Mouse (Mus musculus) common myeloid progenitor, adult 5-6 weeks (primary cell): ENCODE data around the gene Slc4a1. TPM values are rescaled to one million over a fixed set of nuclear protein-coding genes. Genes with fewer than 3 reads are reported as not detected.
A peak's percentile ranks its signal among the peaks of the same experiment; 100 is the strongest.

Source experiments
- ATAC-seq: replicated peaks from 2 replicates; pipeline ENCODE4 v1.8.0; 2016; ENCODE audit warnings: low read depth, mild to moderate bottlenecking, moderate TSS enrichment, inconsistent platforms; ENCODE audit not compliant: poor library complexity, severe bottlenecking
- total RNA-seq: library from RNA; stranded (forward); fragments of 200-1000, 187-1606 nt; gene quantifications from 2 replicates; pipeline ENCODE4 v1.2.3, GENCODE M21; 2017

Gene Slc4a1
- total RNA-seq, 1 experiment from 2014 or later: 0.78 TPM

DNA sequence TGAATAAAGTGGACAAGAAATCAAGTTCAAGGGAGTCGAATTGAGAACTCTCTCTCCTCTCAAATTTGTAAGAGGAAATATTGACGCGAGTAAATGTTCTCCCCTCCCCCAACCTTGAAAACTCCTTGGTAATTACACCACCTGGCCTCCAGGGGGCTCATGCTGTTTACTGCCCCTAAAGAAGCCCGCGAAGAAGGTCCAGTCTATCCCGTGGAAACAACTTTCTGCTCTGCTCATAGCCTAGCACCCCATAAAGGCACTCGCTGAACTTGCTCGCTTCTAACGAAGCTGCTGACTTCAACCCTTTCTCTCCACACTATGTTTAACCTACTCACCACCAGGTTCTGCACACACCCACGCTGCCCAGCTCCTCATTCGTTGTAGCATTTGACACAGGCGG is 11.2 kb upstream of the Slc4a1 start:
- ATAC-seq: no peak

GRCm38 (mm10) chr11:102376196-102376835 is 10.3 kb upstream of the Slc4a1 start:
- ATAC-seq: no peak

- ATAC-seq: peak; percentile 72
Measured at GRCm38 (mm10) chr11:102375196-102376173, 9.5 kb upstream of the Slc4a1 start.

DNA sequence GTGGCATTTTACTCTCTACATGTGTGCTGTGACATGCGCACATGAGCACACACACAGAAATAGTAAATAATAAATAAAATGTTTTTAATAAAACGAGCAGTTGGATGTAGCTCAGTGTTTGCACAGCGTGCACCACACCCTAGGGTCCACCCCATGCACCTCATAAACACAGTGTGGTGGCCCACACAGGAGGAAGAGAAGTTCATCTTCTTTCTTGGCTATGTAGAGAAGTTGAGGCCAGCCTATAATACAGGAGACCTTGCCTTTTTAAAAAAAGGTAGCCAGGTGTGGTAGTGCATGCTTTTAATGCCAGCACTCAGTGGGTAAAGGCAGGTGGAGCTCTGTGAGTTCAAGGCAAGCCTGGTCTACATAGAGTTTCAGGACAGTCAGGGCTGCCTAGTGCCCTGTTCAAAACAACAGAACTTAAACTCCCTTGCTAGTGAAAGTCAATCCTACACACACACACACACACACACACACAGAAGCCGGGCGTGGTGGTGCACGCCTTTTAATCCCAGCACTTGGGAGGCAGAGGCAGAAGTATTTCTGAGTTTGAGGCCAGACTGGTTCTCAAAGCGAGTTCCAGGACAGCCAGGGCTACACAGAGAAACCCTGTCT is 8.2 kb upstream of the Slc4a1 start:
- no peak for ATAC-seq

DNA sequence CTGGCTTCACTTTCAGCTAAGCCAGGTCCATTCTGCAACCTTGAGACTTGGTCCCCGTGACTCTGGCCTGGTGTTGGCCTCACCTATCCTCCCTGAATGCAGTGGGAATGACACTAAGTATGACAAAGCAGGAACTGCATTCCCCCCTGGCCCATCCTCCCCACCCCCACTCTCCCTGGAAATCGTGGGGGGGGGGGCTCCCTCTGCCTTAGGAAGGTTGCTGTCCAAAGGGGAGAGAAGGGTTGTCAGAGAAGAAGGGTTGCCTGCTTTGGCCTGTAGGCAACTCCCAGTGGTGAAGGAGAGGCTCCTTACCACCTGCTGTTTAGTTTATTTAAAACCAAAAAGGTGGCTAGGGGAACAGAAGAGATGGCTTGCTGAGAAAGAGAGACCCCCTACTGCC is 7.6 kb upstream of the Slc4a1 start:
- no peak for ATAC-seq

GRCm38 (mm10) chr11:102372936-102373335 is 6.9 kb upstream of the Slc4a1 start:
- no peak for ATAC-seq

DNA sequence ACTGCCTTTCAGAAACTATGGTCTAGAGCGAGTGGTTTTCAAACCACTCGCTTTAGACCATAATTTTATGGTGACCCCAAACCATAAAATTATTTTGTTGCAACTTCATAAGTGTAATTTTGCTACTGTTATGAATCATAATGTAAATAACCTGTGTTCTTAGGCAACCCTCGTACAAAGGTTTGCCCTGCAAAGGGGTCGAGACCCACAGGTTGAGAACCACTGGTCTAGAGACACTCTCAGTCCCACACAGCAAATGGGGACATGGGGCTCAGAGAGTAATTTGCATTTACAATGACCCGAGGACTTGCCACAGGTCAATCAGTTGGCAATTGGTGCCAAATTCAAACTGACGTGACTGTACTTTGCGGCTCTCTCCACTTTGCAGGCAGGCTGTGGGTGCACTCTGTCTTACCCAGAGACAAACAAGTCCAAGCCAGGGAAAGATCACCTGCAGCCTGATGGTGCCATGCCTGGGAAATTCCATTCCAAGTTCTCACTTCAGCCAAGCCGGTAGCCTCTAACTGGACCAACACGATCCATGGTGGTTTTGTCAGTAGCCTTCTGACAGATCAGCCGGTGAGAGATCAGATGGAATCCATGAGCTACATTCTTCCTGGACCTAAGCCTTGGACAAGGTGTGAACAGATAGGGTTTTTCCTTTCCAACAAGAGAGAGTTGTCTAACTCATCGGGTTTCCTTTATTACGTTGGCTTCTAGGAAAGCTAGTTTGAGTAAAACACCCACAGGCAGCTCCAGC is 6.1 kb upstream of the Slc4a1 start:
- ATAC-seq: no peak

DNA sequence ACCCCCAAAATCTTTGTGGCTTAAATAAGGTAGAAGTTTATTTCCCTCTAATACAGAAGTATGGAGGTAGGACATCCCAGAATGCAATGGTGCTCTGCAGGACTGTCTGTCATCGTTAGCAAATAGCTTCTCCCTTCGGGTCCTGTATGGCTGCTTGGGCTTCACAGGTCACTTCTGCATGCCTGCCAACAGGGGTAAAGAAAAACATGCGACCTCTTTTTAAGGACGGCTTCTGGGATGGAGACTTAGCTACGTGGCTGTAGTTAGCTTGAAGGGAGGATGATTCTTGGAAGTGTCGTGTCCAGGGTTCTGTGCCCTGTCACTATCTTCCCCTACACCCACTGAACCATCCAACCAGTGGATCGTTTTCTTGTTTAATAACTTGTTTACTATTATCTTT is 4.3 kb upstream of the Slc4a1 start:
- no peak for ATAC-seq

GRCm38 (mm10) chr11:102369263-102369662 is 3.3 kb upstream of the Slc4a1 start:
- no peak for ATAC-seq

- ATAC-seq: peak; percentile 19; the same call in 1 of the 2 replicates
Measured at GRCm38 (mm10) chr11:102368347-102368746, 2.3 kb upstream of the Slc4a1 start.

DNA sequence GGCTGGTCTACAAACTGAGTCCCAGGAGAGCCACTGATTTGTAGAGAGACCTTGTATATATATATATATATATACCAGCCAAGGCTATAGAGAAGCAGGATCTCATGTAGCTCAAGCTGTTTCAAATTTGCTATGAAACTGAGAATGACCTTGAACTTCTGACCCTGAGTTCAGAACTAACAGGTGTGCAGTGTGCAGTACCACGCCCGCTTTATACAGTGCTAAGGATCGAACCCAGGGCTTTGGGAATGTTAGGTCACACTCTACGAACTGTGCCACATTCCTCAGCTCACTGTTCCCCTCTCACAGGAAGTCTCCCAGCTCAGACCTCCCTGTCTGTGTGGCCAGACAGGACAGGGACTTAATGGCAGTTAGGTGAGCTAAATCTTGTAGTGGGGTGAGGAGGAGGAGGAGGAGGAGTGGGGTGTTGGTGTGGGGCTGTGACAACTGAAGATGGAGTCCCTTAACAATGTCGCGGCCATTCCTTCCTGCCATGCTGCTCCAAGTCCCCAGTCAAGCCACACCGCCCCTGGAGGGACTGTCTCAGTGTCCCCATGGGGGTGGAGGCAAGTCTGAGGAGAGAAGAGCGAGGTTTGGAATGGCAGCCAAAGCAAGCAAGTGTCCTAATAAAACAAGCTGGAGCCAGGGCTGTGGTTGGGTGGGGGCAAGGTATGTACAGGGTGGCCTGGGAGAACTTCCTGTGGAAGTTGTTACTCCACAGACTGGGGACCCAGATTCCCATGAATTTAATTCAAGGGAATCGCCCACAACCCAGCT is 1.7 kb upstream of the Slc4a1 start:
- ATAC-seq: no peak

GRCm38 (mm10) chr11:102365699-102366098 is 304 bp downstream of the Slc4a1 start:
- no peak for ATAC-seq

DNA sequence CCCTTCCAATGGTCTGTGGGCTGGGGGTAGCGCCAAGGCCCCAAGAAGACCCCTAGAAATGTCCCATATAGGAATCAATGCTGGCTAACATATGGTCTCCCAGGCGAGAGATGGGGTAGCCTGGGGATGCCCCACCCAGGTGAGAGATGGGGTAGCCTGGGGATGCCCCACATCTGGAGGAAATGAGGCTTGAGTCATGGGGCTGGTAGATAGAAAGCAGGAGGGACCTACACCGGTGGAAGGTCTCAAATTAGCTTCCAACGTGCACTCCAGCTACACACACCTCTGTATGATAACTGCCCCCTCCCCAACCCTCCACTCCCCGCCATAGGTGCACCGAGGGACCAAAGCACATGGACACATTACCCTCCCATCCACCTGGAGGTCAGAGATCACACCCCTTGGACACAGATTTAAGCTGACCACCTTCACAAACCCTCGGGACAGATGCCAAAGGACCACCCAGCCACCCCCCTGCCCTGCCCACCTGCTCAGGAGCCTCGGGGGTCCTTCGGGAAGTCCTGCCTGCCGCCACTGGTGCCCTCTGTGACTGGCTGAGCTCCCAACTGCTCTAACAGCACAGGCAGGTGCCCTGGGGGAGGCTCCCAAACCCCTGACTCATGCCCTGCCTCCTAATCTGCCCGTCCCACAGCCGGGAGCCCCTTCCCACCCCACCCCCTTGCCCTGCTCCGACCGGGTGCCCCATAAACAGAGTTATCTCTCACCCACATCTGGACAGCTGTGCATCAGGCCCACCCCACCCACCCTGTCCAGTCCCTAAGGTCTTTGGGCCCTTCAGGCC is 1.2 kb downstream of the Slc4a1 start:
- ATAC-seq: no peak

DNA sequence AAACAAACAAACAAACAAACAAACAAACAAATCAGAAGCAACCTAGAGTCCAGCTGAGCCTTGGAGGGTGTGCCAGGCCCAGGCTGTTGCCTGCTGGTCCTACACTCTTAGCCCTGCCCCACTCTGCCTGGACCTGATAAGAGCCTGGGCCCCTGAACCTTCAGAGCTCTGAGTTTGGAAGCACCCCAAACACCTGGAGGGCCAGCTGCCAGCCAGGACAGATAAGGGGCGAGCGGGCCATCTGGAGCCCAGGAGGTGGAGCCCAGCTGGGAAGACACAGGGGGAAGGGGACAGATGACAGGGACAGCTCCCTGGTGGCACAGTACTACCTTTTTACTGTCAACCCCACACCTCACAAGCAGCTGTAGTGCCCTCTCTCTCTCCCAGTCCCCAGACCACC is 2.4 kb downstream of the Slc4a1 start:
- ATAC-seq: peak; percentile 50; the same call in 1 of the 2 replicates

DNA sequence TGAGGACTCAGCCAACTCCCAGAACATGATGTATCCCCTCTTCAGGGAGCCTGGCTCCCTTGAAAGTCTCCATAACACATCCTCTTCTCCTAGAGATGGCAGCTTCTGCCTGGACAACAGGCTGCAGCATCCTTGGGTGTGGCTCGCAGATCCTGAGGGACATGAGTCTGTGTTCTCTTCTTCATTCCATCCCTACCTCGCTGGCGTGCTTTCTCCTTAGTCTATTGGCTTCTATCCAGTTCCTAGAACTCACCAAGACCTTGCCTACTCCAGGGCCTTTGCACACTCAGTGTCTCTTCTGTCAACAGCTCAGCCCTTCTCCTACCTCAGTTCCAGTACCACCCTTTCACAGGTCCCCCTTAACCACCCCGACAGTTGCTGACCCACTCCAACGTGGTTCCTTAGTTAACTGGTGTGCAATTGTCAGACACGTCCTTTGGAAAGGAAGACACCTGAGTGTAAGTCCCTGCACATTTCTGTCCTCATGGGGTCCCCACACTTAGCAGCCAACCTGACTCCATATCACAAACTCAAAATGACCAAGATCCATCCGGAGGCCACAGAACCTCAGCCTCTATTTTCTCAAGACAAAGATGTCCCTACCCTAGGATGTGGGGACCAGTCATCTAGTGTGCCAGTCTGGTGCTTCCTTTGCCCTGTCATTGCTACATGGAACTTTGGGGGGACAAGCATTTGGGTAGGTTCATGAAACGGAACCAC is 4.1 kb downstream of the Slc4a1 start:
- ATAC-seq: no peak

DNA sequence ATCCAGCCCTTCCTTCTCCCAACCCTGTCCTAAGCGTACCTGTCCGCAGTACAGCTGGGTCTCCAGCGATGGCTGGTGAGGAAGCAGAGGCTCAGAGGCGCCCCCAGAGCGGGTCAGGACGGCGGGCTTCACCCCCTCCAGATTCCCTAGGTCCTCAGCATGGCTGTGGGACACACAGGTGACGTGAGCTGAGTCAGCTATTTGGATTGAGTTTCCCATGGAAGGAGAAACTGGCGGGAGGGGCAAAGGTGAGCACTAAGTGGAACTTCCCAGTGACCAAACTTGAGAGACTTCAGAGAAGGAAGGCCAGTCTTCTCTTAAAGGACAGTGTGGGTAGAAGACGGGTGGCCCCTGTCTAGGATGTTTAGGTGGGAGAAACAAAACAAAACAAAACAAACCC is 7.6 kb downstream of the Slc4a1 start:
- no peak for ATAC-seq

- no peak for ATAC-seq
Measured at GRCm38 (mm10) chr11:102356636-102357350, 9.2 kb downstream of the Slc4a1 start.
